Mouse (Mus musculus) forebrain, embryonic 12.5 days (tissue): Measurements from ENCODE around the gene Myl6b. TPM values are rescaled to one million over a fixed set of nuclear protein-coding genes. Genes with fewer than 3 reads are reported as not detected.
A peak's percentile ranks its signal among the peaks of the same experiment; 100 is the strongest.
"Not testable (repeated sequence)": the region's sequence is repeated elsewhere in the genome, so short reads cannot be mapped to it uniquely, and the experiment has no call there.

ENCODE experiments used
- ATAC-seq: fragments of 200-750 bp; cut with Nextera tagmentation; 2 replicates; pipeline ENCODE4 v1.8.0; 2017; ENCODE audit warnings: moderate TSS enrichment; ENCODE audit not compliant: low FRiP score
- H3K27ac ChIP-seq: fragments of 300-500 bp; sonication (generic); 2 replicates; pipeline ENCODE4 v1.5.1; 2016; ENCODE audit warnings: mild to moderate bottlenecking
- H3K27me3 ChIP-seq: fragments of 300-500 bp; sonication (generic); 2 replicates; pipeline ENCODE4 v1.6.1; 2016; ENCODE audit warnings: mild to moderate bottlenecking
- H3K36me3 ChIP-seq: fragments of 300-500 bp; sonication (generic); replicated peaks from 2 replicates; pipeline ENCODE4 v1.6.1; 2016; ENCODE audit warnings: mild to moderate bottlenecking
- H3K4me1 ChIP-seq: fragments of 300-500 bp; sonication (generic); 2 replicates; pipeline ENCODE4 v1.6.1; 2016
- H3K4me2 ChIP-seq: fragments of 300-500 bp; sonication (generic); 2 replicates; pipeline ENCODE4 v1.6.1; 2016; ENCODE audit warnings: mild to moderate bottlenecking, moderate library complexity
- H3K4me3 ChIP-seq: fragments of 300-500 bp; sonication (generic); replicated peaks from 2 replicates; pipeline ENCODE4 v1.5.1; 2016; ENCODE audit warnings: mild to moderate bottlenecking
- H3K9ac ChIP-seq: fragments of 300-500 bp; sonication (generic); 2 replicates; pipeline ENCODE4 v1.6.1; 2016; ENCODE audit warnings: mild to moderate bottlenecking
- H3K9me3 ChIP-seq: fragments of 300-500 bp; sonication (generic); 2 replicates; pipeline ENCODE4 v1.6.1; 2016
- WGBS: fragments of 180-500 bp; shearing (Covaris S2); methylation state at CpG from one replicate; pipeline ENCODE4 v1.1.7; 2016; 5-methylcytosine and 5-hydroxymethylcytosine counted together
- polyA plus RNA-seq: library from polyadenylated mRNA; unstranded; fragments of >200 nt; fragmentation: Nextera tagmentation; extraction: Ambion mirVana; gene quantifications from 2 replicates; pipeline ENCODE4 v1.2.1, GENCODE M21; 2016

Myl6b gene
- polyA plus RNA-seq, 1 experiment from 2014 or later, result 2.4 TPM

DNA sequence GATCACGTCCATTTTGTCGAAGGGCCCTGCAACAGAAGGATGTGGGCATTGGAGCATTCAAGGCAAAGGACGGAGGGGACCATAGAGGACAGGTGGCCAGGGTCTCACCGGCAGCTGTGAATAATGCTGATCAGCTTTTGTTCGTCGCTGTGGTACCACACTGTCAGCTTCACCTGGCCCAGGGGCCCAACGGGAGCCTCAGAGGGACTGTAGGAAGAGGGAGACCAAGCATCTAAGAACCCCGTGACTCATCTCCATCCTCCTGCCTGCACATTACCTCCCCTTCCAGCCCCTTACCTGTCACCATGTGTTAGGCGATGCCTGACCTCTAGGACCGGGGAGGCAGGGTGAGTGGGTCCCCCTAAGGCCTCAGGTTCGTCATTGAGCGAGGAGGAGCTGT is 13.3 kb upstream of the Myl6b start:
- 83% methylated on average over 12 of the region's 12 CpGs for WGBS
- ATAC-seq, result no peak
- H3K4me1 ChIP-seq, result no peaks in the 10 kb centered on the region
- no peaks in the 10 kb centered on the region for H3K9me3 ChIP-seq
- no peak overlapping the region for H3K4me3 ChIP-seq
- H3K27me3 ChIP-seq, result peaks cover 20% of the 10 kb centered on the region
- no peak overlapping the region for H3K27ac ChIP-seq
- H3K36me3 ChIP-seq, result no peaks in the 10 kb centered on the region; the same call in 1 of the 2 replicates
- H3K4me2 ChIP-seq, result no peak overlapping the region
- H3K9ac ChIP-seq, result no peak overlapping the region

DNA sequence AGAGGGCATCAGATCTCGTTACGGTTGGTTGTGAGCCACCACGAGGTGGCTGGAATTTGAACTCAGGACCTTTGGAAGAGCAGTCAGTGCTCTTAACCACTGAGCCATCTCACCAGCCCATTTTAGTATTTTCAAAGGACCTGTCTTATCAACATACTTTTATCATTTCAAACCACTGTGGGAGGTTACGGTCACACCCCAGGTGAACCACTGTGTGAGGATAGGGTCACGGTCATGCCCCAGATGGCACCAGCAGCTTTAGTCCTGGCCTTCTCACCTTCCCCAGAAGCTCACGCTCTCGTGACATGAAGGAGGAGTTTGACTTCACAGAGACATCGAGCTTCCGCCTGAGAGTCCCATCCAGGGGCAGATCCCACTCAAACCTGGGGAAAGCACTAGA is 12.7 kb upstream of the Myl6b start:
- H3K9ac ChIP-seq, result no peak overlapping the region
- 90% methylated on average over 9 of the region's 9 CpGs for WGBS
- H3K4me2 ChIP-seq, result no peak overlapping the region
- ATAC-seq, result no peak
- no peak overlapping the region for H3K27ac ChIP-seq
- H3K4me3 ChIP-seq, result no peak overlapping the region
- H3K9me3 ChIP-seq, result no peaks in the 10 kb centered on the region
- H3K27me3 ChIP-seq, result peaks cover 14% of the 10 kb centered on the region
- no peaks in the 10 kb centered on the region for H3K4me1 ChIP-seq
- no peaks in the 10 kb centered on the region; the same call in 1 of the 2 replicates for H3K36me3 ChIP-seq

DNA sequence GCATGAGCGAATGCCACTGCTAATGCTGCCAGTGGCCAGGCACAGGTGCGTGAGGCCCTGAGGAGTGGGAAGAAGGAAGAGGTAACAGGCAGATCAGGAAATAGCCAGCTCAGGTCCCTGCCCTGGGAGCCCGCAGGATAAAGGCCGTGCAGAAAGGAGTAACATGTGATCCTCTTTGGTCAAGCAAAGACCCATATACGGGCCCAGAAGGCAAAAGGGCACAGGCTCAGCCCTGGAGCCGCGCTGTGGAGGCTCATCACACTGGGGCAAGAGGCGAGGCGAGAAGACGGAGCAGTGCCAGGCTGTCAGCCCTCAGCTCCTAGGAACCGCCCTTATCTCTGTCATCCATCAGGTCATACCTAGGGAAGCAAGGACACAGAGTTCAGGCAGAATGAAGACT is 11.8 kb upstream of the Myl6b start:
- ATAC-seq, result no peak
- H3K36me3 ChIP-seq, result peaks cover 4% of the 10 kb centered on the region; the same call in 1 of the 2 replicates
- 89% methylated on average over 11 of the region's 11 CpGs for WGBS
- no peak overlapping the region for H3K4me2 ChIP-seq
- H3K27me3 ChIP-seq, result peaks cover 5% of the 10 kb centered on the region
- H3K4me1 ChIP-seq, result no peaks in the 10 kb centered on the region
- no peak overlapping the region for H3K27ac ChIP-seq
- no peak overlapping the region for H3K9ac ChIP-seq
- no peaks in the 10 kb centered on the region for H3K9me3 ChIP-seq
- H3K4me3 ChIP-seq, result no peak overlapping the region

GRCm38 (mm10) chr10:128509831-128510230 is 11.3 kb upstream of the Myl6b start:
- peaks cover under 1% of the 10 kb centered on the region; the same call in 1 of the 2 replicates for H3K27me3 ChIP-seq
- ATAC-seq, result no peak
- 83% methylated on average over 4 of the region's 4 CpGs for WGBS

GRCm38 (mm10) chr10:128509203-128509602 is 10.7 kb upstream of the Myl6b start:
- Histone ChIP-seq H3K4me2 (no peak overlapping the region), H3K9ac (no peak overlapping the region), H3K9me3 (no peaks in the 10 kb centered on the region), H3K36me3 (peaks cover 4% of the 10 kb centered on the region; the same call in 1 of the 2 replicates), H3K4me3 (no peak overlapping the region), H3K27me3 (no peaks in the 10 kb centered on the region), H3K4me1 (no peaks in the 10 kb centered on the region), H3K27ac (no peak overlapping the region)
- WGBS, result 86% methylated on average over 9 of the region's 9 CpGs
- no peak for ATAC-seq

More at GRCm38 (mm10) chr10:128509831-128510230, 11.3 kb upstream of the Myl6b start:
- no peak overlapping the region for H3K4me2 ChIP-seq
- H3K9me3 ChIP-seq, result no peaks in the 10 kb centered on the region
- H3K36me3 ChIP-seq, result peaks cover 4% of the 10 kb centered on the region; the same call in 1 of the 2 replicates
- no peak overlapping the region for H3K9ac ChIP-seq
- H3K27ac ChIP-seq, result no peak overlapping the region
- no peaks in the 10 kb centered on the region for H3K4me1 ChIP-seq
- no peak overlapping the region for H3K4me3 ChIP-seq

DNA sequence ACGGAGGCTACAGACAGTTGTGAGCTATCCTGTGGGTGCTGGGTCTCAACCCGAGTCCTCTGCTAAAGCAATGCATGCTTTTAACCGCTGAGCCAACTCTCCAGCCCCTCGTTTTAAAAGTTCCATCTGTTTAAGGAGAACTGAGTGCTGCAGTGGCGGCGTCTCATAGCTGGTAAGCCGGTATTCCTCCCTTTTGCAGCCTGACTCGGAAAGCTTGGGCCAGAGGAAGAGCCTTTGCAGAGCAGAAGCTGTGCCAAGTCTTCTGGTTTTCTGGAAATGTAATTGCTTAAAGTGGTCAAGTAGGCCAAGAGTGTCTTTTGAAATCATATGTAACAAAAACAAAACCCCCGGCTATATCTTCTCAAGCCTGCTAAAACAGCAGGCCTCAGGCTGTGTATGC is 9.8 kb upstream of the Myl6b start:
- H3K4me1 ChIP-seq, result no peaks in the 10 kb centered on the region
- no peak for ATAC-seq
- H3K9me3 ChIP-seq, result no peaks in the 10 kb centered on the region
- no peak overlapping the region for H3K27ac ChIP-seq
- H3K4me3 ChIP-seq, result no peak overlapping the region
- H3K4me2 ChIP-seq, result no peak overlapping the region
- peaks cover 4% of the 10 kb centered on the region; the same call in 1 of the 2 replicates for H3K36me3 ChIP-seq
- WGBS, result 82% methylated on average over 9 of the region's 9 CpGs
- no peaks in the 10 kb centered on the region for H3K27me3 ChIP-seq
- H3K9ac ChIP-seq, result no peak overlapping the region

- H3K27ac ChIP-seq, result no peak overlapping the region
- no peak overlapping the region for H3K9ac ChIP-seq
- ATAC-seq, result no peak
- no peaks in the 10 kb centered on the region for H3K4me1 ChIP-seq
- WGBS, result 93% methylated on average over 14 of the region's 14 CpGs
- H3K4me2 ChIP-seq, result no peak overlapping the region
- H3K4me3 ChIP-seq, result no peak overlapping the region
- peaks cover 4% of the 10 kb centered on the region; the same call in 1 of the 2 replicates for H3K36me3 ChIP-seq
- H3K9me3 ChIP-seq, result no peaks in the 10 kb centered on the region
- no peaks in the 10 kb centered on the region for H3K27me3 ChIP-seq
Measured at GRCm38 (mm10) chr10:128505974-128506373, 7.5 kb upstream of the Myl6b start.

- not testable (repeated sequence) for H3K36me3 ChIP-seq, H3K4me3 ChIP-seq, ATAC-seq, H3K9me3 ChIP-seq, H3K27me3 ChIP-seq, H3K9ac ChIP-seq, H3K27ac ChIP-seq, H3K4me2 ChIP-seq, H3K4me1 ChIP-seq
- 85% methylated on average over 5 of the region's 5 CpGs for WGBS
Measured at GRCm38 (mm10) chr10:128505371-128505667, 6.8 kb upstream of the Myl6b start.

DNA sequence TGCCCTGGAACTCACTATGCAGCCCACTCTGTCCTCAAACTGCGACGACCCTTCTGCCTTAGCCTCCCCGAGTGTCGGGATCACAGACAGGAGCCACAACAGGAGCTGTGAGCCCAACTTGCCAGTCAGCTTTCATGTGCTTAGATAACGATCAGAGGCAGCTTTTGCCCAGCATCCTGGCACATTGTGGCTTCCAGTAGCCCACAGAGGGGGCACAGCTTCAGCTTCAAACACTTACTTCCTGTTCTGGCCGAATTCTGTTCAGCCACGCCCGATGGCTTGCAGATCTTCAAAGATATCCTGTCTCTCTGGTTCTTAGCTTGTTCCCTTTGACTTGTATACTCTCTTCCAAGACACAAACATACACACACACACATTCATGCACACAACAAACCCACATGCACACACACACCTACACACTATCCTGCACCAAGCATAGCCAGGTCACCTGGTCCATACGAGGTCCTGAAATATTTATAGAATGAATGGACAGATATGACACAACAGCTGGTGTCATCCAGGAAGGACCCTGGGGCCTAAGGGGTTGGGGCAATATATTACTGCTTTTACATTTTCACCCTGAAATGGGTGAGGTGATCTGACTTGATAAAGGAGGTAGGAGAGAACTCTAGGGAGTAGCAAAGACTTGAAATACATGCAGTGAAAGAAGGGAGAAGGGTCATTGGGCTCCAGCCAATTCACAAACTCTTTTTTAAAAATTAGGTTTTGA is 6.3 kb upstream of the Myl6b start:
- Histone ChIP-seq H3K4me2 (no peak overlapping the region), H3K9ac (no peak overlapping the region)

DNA sequence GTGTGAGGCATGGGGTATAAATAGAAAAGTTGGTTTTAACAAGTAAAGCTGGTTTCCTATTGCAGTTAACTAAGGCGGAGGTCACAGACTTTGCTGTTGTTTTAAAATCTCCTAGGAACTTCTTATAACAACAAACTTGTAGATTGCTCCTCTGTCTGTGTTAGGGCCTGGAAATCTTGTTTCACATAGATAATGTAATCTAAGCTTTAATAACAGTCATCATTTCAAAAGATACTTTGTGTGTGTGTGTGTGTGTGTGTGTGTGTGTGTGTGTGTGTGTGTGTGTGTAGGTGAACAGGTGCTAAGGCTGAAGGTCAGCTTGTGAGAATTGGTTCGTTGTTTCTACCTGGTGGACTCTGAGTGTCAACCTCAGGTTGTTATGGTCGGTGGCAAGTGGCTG is 5.5 kb upstream of the Myl6b start:
- Histone ChIP-seq H3K27ac (no peak overlapping the region), H3K4me3 (no peak overlapping the region), H3K9ac (no peak overlapping the region), H3K4me1 (peaks cover 6% of the 10 kb centered on the region; the same call in 1 of the 2 replicates), H3K36me3 (peaks cover 4% of the 10 kb centered on the region; the same call in 1 of the 2 replicates), H3K27me3 (no peaks in the 10 kb centered on the region), H3K4me2 (no peak overlapping the region), H3K9me3 (no peaks in the 10 kb centered on the region)
- no peak for ATAC-seq
- 84% methylated on average over 3 of the region's 3 CpGs for WGBS

More for the DNA sequence above, 6.3 kb upstream of the Myl6b start:
- Histone ChIP-seq H3K4me3 (no peak overlapping the region), H3K36me3 (peaks cover 4% of the 10 kb centered on the region; the same call in 1 of the 2 replicates), H3K27ac (no peak overlapping the region), H3K4me1 (no peaks in the 10 kb centered on the region), H3K9me3 (no peaks in the 10 kb centered on the region), H3K27me3 (no peaks in the 10 kb centered on the region)
- ATAC-seq, result no peak
- 75% methylated on average over 9 of the region's 9 CpGs for WGBS

DNA sequence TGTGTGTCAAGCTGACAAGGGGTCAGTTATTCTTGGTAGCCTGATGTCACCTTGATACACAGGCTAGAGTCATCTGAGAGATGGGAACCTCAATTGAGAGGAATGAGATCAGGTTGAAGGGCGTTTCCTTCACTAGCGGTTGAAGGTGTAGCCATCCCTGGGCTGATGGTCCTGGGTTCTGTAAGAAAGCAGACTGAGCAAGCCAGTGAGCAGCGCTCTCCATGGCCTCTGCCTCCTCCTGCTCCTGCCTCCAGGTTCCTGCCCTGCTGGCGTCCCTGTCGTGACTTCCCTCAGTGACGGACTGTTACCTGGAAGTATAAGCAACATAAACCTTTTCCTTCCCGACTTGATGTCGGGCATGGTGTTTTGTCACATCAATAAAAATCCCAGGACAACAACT is 5.0 kb upstream of the Myl6b start:
- no peaks in the 10 kb centered on the region for H3K9me3 ChIP-seq
- peaks cover 6% of the 10 kb centered on the region; the same call in 1 of the 2 replicates for H3K4me1 ChIP-seq
- H3K27ac ChIP-seq, result no peak overlapping the region
- H3K9ac ChIP-seq, result no peak overlapping the region
- no peak for ATAC-seq
- H3K4me2 ChIP-seq, result no peak overlapping the region
- H3K36me3 ChIP-seq, result peaks cover 4% of the 10 kb centered on the region; the same call in 1 of the 2 replicates
- no peak overlapping the region for H3K4me3 ChIP-seq
- 81% methylated on average over 8 of the region's 8 CpGs for WGBS
- H3K27me3 ChIP-seq, result no peaks in the 10 kb centered on the region

GRCm38 (mm10) chr10:128502341-128502740 is 3.9 kb upstream of the Myl6b start:
- WGBS, result 88% methylated on average over 5 of the region's 5 CpGs
- Histone ChIP-seq H3K9me3 (no peaks in the 10 kb centered on the region), H3K36me3 (peaks cover 4% of the 10 kb centered on the region; the same call in 1 of the 2 replicates), H3K4me2 (no peak overlapping the region), H3K4me1 (peaks cover 16% of the 10 kb centered on the region), H3K27me3 (no peaks in the 10 kb centered on the region), H3K9ac (no peak overlapping the region), H3K27ac (no peak overlapping the region), H3K4me3 (no peak overlapping the region)
- no peak for ATAC-seq

DNA sequence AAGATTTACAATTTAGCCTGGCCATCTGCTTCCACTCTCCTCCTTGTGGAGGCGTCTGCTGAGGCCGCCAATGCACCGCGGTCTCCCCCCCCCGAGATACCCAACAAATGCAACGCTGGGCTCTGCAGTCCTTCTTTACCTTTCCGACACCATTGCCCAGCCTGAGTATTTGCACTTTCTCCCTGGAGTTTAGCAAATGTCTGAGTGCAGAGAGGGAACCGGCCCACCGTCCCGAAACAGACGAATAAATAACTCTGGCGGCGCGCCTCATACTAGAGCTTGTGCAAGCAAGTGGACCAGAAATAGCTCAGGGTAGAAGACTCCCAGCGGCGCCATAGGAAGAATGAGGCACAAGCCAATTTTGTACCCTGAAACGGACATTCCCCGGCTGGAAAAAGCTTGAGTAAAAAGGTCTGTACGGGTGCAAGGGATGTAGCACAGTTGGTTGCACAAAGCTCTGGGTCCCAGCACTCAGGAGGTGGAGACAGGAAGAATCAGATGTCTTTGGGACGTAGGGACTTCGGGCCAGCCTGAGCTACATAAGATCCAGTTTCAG is 709 bp upstream of the Myl6b start:
- peaks cover 10% of the 10 kb centered on the region for H3K27me3 ChIP-seq

More for the DNA sequence above, 709 bp upstream of the Myl6b start:
- WGBS, result 3% methylated on average over 21 of the region's 21 CpGs
- Histone ChIP-seq H3K27ac (peak overlapping the region; percentile 68), H3K4me1 (peaks cover 29% of the 10 kb centered on the region), H3K4me2 (peak overlapping the region; percentile 81), H3K4me3 (peak overlapping the region; percentile 63), H3K9ac (peak overlapping the region; percentile 59), H3K36me3 (no peaks in the 10 kb centered on the region), H3K9me3 (no peaks in the 10 kb centered on the region)
- ATAC-seq, result peak; percentile 37
